8 mouse cellular contexts compared by ENCODE assay signal in the genomic region with DNA sequence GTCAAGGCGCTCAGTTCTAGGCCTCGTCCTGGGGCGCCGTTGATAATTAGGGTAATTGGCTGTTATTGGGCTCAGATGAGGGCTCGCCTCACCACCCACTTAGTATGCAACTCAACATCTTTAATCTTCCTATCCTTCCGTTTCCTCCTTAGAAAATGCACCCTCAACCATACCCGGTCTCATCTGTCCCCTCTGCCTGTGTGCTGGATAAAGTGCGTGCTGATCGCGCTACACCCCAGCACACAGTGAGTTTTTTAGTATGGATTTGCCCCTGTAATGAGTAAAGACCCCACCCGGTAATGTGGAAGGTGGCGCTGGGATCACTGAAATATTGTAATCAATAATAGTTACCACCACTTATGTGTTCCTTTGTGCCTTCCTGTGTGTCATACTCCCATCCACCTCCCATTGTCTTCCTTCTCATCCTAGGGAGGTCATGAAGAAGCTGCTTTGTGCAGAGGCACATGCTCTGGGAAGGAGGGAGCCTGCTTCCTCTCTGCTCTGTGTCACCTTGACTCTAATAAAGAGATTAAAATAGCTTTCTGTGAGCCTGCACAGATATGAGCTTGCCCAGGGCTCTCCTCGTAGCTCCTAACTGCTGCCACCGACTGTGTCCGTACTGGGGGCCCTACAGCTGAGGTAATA. TPM values are rescaled to one million over a fixed set of nuclear protein-coding genes. Genes with fewer than 3 reads are reported as not detected.
DNase-seq lines count a peak whose midpoint lies in the region; ATAC-seq and TF ChIP-seq lines count a peak whose summit lies in the region.

No protein-coding gene starts in this region.

- no peak overlapping the region for H3K27ac ChIP-seq in lung, postnatal 0 days (ENCODE audit: low read length)
- no peak overlapping the region for H3K27ac ChIP-seq in embryonic facial prominence, embryonic 11.5 days (replicated peaks; ENCODE audit: low read depth, low read length)
- H3K27ac ChIP-seq in hindbrain, postnatal 0 days = peak overlapping the region; percentile 83
- peak overlapping the region; percentile 78 for H3K27ac ChIP-seq in midbrain, postnatal 0 days (ENCODE audit: low read depth, low read length)

- H3K4me1 ChIP-seq in lung, postnatal 0 days (ENCODE audit: insufficient read depth, low read depth, low read length) = peaks cover 5% of the 10 kb centered on the region
- H3K4me1 ChIP-seq in embryonic facial prominence, embryonic 11.5 days (ENCODE audit: control insufficient read depth, insufficient read depth, low read length) = no peaks in the 10 kb centered on the region; the same call in 1 of the 2 replicates
- H3K4me1 ChIP-seq in hindbrain, postnatal 0 days (ENCODE audit: insufficient read depth, low read length) = peaks cover 11% of the 10 kb centered on the region; the same call in 1 of the 2 replicates
- peaks cover 3% of the 10 kb centered on the region; the same call in 1 of the 2 replicates for H3K4me1 ChIP-seq in midbrain, postnatal 0 days (ENCODE audit: insufficient read depth, low read length)

- H3K36me3 ChIP-seq in lung, postnatal 0 days (ENCODE audit: insufficient read depth, low read length) = no peaks in the 10 kb centered on the region
- no peaks in the 10 kb centered on the region for H3K36me3 ChIP-seq in embryonic facial prominence, embryonic 11.5 days (replicated peaks; ENCODE audit: control insufficient read depth, insufficient read depth, low read depth, low read length)
- no peaks in the 10 kb centered on the region for H3K36me3 ChIP-seq in hindbrain, postnatal 0 days (ENCODE audit: insufficient read depth, low read length)
- no peaks in the 10 kb centered on the region for H3K36me3 ChIP-seq in midbrain, postnatal 0 days (ENCODE audit: insufficient read depth, low read length)

- no peaks in the 10 kb centered on the region for H3K27me3 ChIP-seq in lung, postnatal 0 days (replicated peaks; ENCODE audit: insufficient read depth, low read length)
- no peaks in the 10 kb centered on the region for H3K27me3 ChIP-seq in embryonic facial prominence, embryonic 11.5 days (ENCODE audit: control insufficient read depth, insufficient read depth, low read length)
- H3K27me3 ChIP-seq in hindbrain, postnatal 0 days (ENCODE audit: insufficient read depth, low read length) = no peaks in the 10 kb centered on the region
- H3K27me3 ChIP-seq in midbrain, postnatal 0 days (ENCODE audit: insufficient read depth, low read length) = no peaks in the 10 kb centered on the region

- H3K9ac ChIP-seq in lung, postnatal 0 days (replicated peaks; ENCODE audit: low read depth) = peak overlapping the region; percentile 50
- H3K9ac ChIP-seq in embryonic facial prominence, embryonic 11.5 days (replicated peaks; ENCODE audit: low read length) = peak overlapping the region; percentile 87
- H3K9ac ChIP-seq in hindbrain, postnatal 0 days (replicated peaks; ENCODE audit: low read length) = peak overlapping the region; percentile 78
- peak overlapping the region; percentile 74 for H3K9ac ChIP-seq in midbrain, postnatal 0 days (replicated peaks; ENCODE audit: low read length, poor library complexity, severe bottlenecking)

- peak overlapping the region; percentile 67 for H3K4me3 ChIP-seq in lung, postnatal 0 days (ENCODE audit: low read depth, low read length)
- H3K4me3 ChIP-seq in embryonic facial prominence, embryonic 11.5 days (ENCODE audit: low read depth, low read length) = peak overlapping the region; percentile 77
- H3K4me3 ChIP-seq in hindbrain, postnatal 0 days (ENCODE audit: low read length) = peak overlapping the region; percentile 76
- H3K4me3 ChIP-seq in midbrain, postnatal 0 days (ENCODE audit: low read depth, low read length) = peak overlapping the region; percentile 53

- ATAC-seq in lung, postnatal 0 days = no peak
- ATAC-seq in embryonic facial prominence, embryonic 11.5 days (replicated peaks; ENCODE audit: insufficient number of reproducible peaks, low FRiP score, low TSS enrichment, low read depth) = peak; percentile 5
- ATAC-seq in hindbrain, postnatal 0 days = no peak
- ATAC-seq in midbrain, postnatal 0 days (ENCODE audit: low FRiP score) = peak; percentile 29; the same call in 1 of the 2 replicates

- intact Hi-C loops in gastrocnemius, postnatal 36 days (cut with DNase I) = loop anchor here (5.0 kb wide), 1 partner anchor 63 kb away; no protein-coding TSS in a partner anchor

- 3% methylated on average over 15 of the region's 15 CpGs for WGBS in lung, postnatal 0 days
- 11% methylated on average over 15 of the region's 15 CpGs for WGBS in embryonic facial prominence, embryonic 11.5 days
- WGBS in hindbrain, postnatal 0 days = 7% methylated on average over 15 of the region's 15 CpGs
- 5% methylated on average over 15 of the region's 15 CpGs for WGBS in midbrain, postnatal 0 days

- TF ChIP-seq CTCF in lung, postnatal 0 days (IDR thresholded peaks at IDR 0.05) = no peak
- no peak for TF ChIP-seq CTCF in hindbrain, postnatal 0 days (IDR thresholded peaks at IDR 0.05; ENCODE audit: low read depth)
- no peak for TF ChIP-seq CTCF in midbrain, postnatal 0 days (IDR thresholded peaks at IDR 0.05)

- no peak for TF ChIP-seq EP300 in lung, postnatal 0 days (IDR thresholded peaks at IDR 0.05)

- no peak for DNase-seq in lung, postnatal 0 days (ENCODE audit: low spot score)
- DNase-seq in lung, postnatal 10 days = no peak
- no peak for DNase-seq in embryonic facial prominence, embryonic 11.5 days (ENCODE audit: low spot score)
- DNase-seq in hindbrain, postnatal 0 days (ENCODE audit: low spot score) = no peak
- no peak for DNase-seq in midbrain, postnatal 0 days (ENCODE audit: low spot score)
- no peak for DNase-seq in gastrocnemius, postnatal 36 days
- DNase-seq in adrenal gland, adult 18-20 months (ENCODE audit: low spot score in 2 of 2) = no peak
- no peak for DNase-seq in adrenal gland, adult 2 months

- H3K9me3 ChIP-seq in lung, postnatal 0 days (ENCODE audit: low read length) = no peaks in the 10 kb centered on the region
- no peaks in the 10 kb centered on the region for H3K9me3 ChIP-seq in embryonic facial prominence, embryonic 11.5 days (replicated peaks; ENCODE audit: control insufficient read depth, low read length)
- no peaks in the 10 kb centered on the region for H3K9me3 ChIP-seq in hindbrain, postnatal 0 days (ENCODE audit: low read length)
- no peaks in the 10 kb centered on the region for H3K9me3 ChIP-seq in midbrain, postnatal 0 days (ENCODE audit: low read length)

- peak overlapping the region; percentile 83 for H3K4me2 ChIP-seq in lung, postnatal 0 days (replicated peaks; ENCODE audit: low read depth, low read length)
- H3K4me2 ChIP-seq in embryonic facial prominence, embryonic 11.5 days (ENCODE audit: low read depth, low read length) = peak overlapping the region; percentile 96
- peak overlapping the region; percentile 88 for H3K4me2 ChIP-seq in hindbrain, postnatal 0 days (ENCODE audit: low read depth, low read length)
- H3K4me2 ChIP-seq in midbrain, postnatal 0 days (ENCODE audit: low read depth, low read length, poor library complexity, severe bottlenecking) = peak overlapping the region; percentile 93

RNA-seq across cellular contexts. Expression of gene Trappc6a, which starts 0.9 kb away (rescaled TPM):
- 85.5 and 91.9 TPM in 2 replicates for polyA plus RNA-seq in lung, postnatal 0 days (2015; fragmentation: Nextera tagmentation; extraction: Ambion mirVana)
- 51.7 and 58.2 TPM in 2 replicates for polyA plus RNA-seq in embryonic facial prominence, embryonic 11.5 days (2014; fragmentation: Nextera tagmentation; extraction: Ambion mirVana)
- total RNA-seq in hindbrain, postnatal 0 days (2014; rRNA removed) = 26.4 and 46.5 TPM in 2 replicates
- polyA plus RNA-seq in hindbrain, postnatal 0 days (2015; fragmentation: Nextera tagmentation; extraction: Ambion mirVana) = 42.8 and 44.3 TPM in 2 replicates
- 14.9 and 23.9 TPM in 2 replicates for total RNA-seq in midbrain, postnatal 0 days (2014; rRNA removed)
- 32.2 and 32.6 TPM in 2 replicates for polyA plus RNA-seq in midbrain, postnatal 0 days (2015; fragmentation: Nextera tagmentation; extraction: Ambion mirVana)
- 1 to 10 TPM; 6.4 to 8.8 TPM for total RNA-seq in gastrocnemius, postnatal 36 days (2021)
- total RNA-seq in adrenal gland, adult 18-20 months (2021) = 10 to 100 TPM; 70.0 to 92.4 TPM
- 10 to 100 TPM; 70.2 to 81.4 TPM for total RNA-seq in adrenal gland, adult 2 months (2021)
- polyA plus RNA-seq in adrenal gland, adult 2 months (2012; rRNA removed) = 253 and 254 TPM in 2 replicates

RNA-seq across cellular contexts. Expression of gene Bloc1s3, which starts 0.9 kb away (rescaled TPM):
- 2.6 and 3.0 TPM in 2 replicates for polyA plus RNA-seq in lung, postnatal 0 days (2015; fragmentation: Nextera tagmentation; extraction: Ambion mirVana)
- polyA plus RNA-seq in embryonic facial prominence, embryonic 11.5 days (2014; fragmentation: Nextera tagmentation; extraction: Ambion mirVana) = 2.3 and 2.6 TPM in 2 replicates
- total RNA-seq in hindbrain, postnatal 0 days (2014; rRNA removed) = 18.8 and 22.4 TPM in 2 replicates
- 3.8 and 4.3 TPM in 2 replicates for polyA plus RNA-seq in hindbrain, postnatal 0 days (2015; fragmentation: Nextera tagmentation; extraction: Ambion mirVana)
- 17.8 and 21.4 TPM in 2 replicates for total RNA-seq in midbrain, postnatal 0 days (2014; rRNA removed)
- polyA plus RNA-seq in midbrain, postnatal 0 days (2015; fragmentation: Nextera tagmentation; extraction: Ambion mirVana) = 3.9 and 4.2 TPM in 2 replicates
- total RNA-seq in gastrocnemius, postnatal 36 days (2021) = 1 to 10 TPM; 1.5 to 1.7 TPM
- 10 to 100 TPM in 1 of 2 experiments, 1 to 10 TPM in 1; 8.4 to 10.0 TPM for total RNA-seq in adrenal gland, adult 18-20 months (2021)
- total RNA-seq in adrenal gland, adult 2 months (2021) = 10 to 100 TPM in 1 of 2 experiments, 1 to 10 TPM in 1; 9.8 to 13.2 TPM
- polyA plus RNA-seq in adrenal gland, adult 2 months (2012; rRNA removed) = 31.9 and 37.2 TPM in 2 replicates

RNA-seq across cellular contexts. Expression of gene Nkpd1, which starts 8.6 kb away (rescaled TPM):
- 0.05 and 0.15 TPM in 2 replicates for polyA plus RNA-seq in lung, postnatal 0 days (2015; fragmentation: Nextera tagmentation; extraction: Ambion mirVana)
- polyA plus RNA-seq in embryonic facial prominence, embryonic 11.5 days (2014; fragmentation: Nextera tagmentation; extraction: Ambion mirVana) = 0.08 TPM in 1 of 2 replicates, not detected in the other
- total RNA-seq in hindbrain, postnatal 0 days (2014; rRNA removed) = 1.9 and 4.4 TPM in 2 replicates
- polyA plus RNA-seq in hindbrain, postnatal 0 days (2015; fragmentation: Nextera tagmentation; extraction: Ambion mirVana) = 1.3 TPM in 2 replicates
- total RNA-seq in midbrain, postnatal 0 days (2014; rRNA removed) = 2.3 TPM in 2 replicates
- 1.6 and 1.8 TPM in 2 replicates for polyA plus RNA-seq in midbrain, postnatal 0 days (2015; fragmentation: Nextera tagmentation; extraction: Ambion mirVana)
- total RNA-seq in gastrocnemius, postnatal 36 days (2021) = not detected
- under 1 TPM in 1 of 2 experiments, not detected in 1; 0.17 TPM for total RNA-seq in adrenal gland, adult 18-20 months (2021)
- under 1 TPM in 1 of 2 experiments, not detected in 1; 0.14 TPM for total RNA-seq in adrenal gland, adult 2 months (2021)
- polyA plus RNA-seq in adrenal gland, adult 2 months (2012; rRNA removed) = 0.38 and 0.64 TPM in 2 replicates

RNA-seq across cellular contexts. Expression of gene Exoc3l2, which starts 45.9 kb away (rescaled TPM):
- 1.1 and 1.4 TPM in 2 replicates for polyA plus RNA-seq in lung, postnatal 0 days (2015; fragmentation: Nextera tagmentation; extraction: Ambion mirVana)
- polyA plus RNA-seq in embryonic facial prominence, embryonic 11.5 days (2014; fragmentation: Nextera tagmentation; extraction: Ambion mirVana) = 1.2 and 1.7 TPM in 2 replicates
- total RNA-seq in hindbrain, postnatal 0 days (2014; rRNA removed) = 0.61 and 1.3 TPM in 2 replicates
- polyA plus RNA-seq in hindbrain, postnatal 0 days (2015; fragmentation: Nextera tagmentation; extraction: Ambion mirVana) = 2.0 and 2.3 TPM in 2 replicates
- total RNA-seq in midbrain, postnatal 0 days (2014; rRNA removed) = 0.28 and 0.49 TPM in 2 replicates
- 1.5 and 1.6 TPM in 2 replicates for polyA plus RNA-seq in midbrain, postnatal 0 days (2015; fragmentation: Nextera tagmentation; extraction: Ambion mirVana)
- under 1 TPM; 0.51 to 0.72 TPM for total RNA-seq in gastrocnemius, postnatal 36 days (2021)
- 10 to 100 TPM; 31.7 to 36.8 TPM for total RNA-seq in adrenal gland, adult 18-20 months (2021)
- 10 to 100 TPM; 31.9 to 58.8 TPM for total RNA-seq in adrenal gland, adult 2 months (2021)
- 55.3 and 57.9 TPM in 2 replicates for polyA plus RNA-seq in adrenal gland, adult 2 months (2012; rRNA removed)

RNA-seq across cellular contexts. Expression of gene Mark4, which starts 50.4 kb away (rescaled TPM):
- 7.4 and 7.9 TPM in 2 replicates for polyA plus RNA-seq in lung, postnatal 0 days (2015; fragmentation: Nextera tagmentation; extraction: Ambion mirVana)
- polyA plus RNA-seq in embryonic facial prominence, embryonic 11.5 days (2014; fragmentation: Nextera tagmentation; extraction: Ambion mirVana) = 7.9 and 8.6 TPM in 2 replicates
- total RNA-seq in hindbrain, postnatal 0 days (2014; rRNA removed) = 60.3 and 60.5 TPM in 2 replicates
- polyA plus RNA-seq in hindbrain, postnatal 0 days (2015; fragmentation: Nextera tagmentation; extraction: Ambion mirVana) = 16.2 and 18.1 TPM in 2 replicates
- total RNA-seq in midbrain, postnatal 0 days (2014; rRNA removed) = 58.1 and 68.9 TPM in 2 replicates
- 16.2 and 17.0 TPM in 2 replicates for polyA plus RNA-seq in midbrain, postnatal 0 days (2015; fragmentation: Nextera tagmentation; extraction: Ambion mirVana)
- 10 to 100 TPM; 14.9 to 15.5 TPM for total RNA-seq in gastrocnemius, postnatal 36 days (2021)
- 10 to 100 TPM; 35.9 to 54.0 TPM for total RNA-seq in adrenal gland, adult 18-20 months (2021)
- 10 to 100 TPM; 40.5 to 56.8 TPM for total RNA-seq in adrenal gland, adult 2 months (2021)
- 71.6 and 79.0 TPM in 2 replicates for polyA plus RNA-seq in adrenal gland, adult 2 months (2012; rRNA removed)

Comparison
In these comparisons a context has a peak if more than half of its experiments do, and no peak if none do; other contexts are left out.
1. ATAC-seq: peak in embryonic facial prominence, embryonic 11.5 days (single experiment) and midbrain, postnatal 0 days (single experiment); none in lung, postnatal 0 days (single experiment) and hindbrain, postnatal 0 days (single experiment).
2. H3K27ac ChIP-seq: peak in hindbrain, postnatal 0 days (single experiment) and midbrain, postnatal 0 days (single experiment); none in lung, postnatal 0 days (single experiment) and embryonic facial prominence, embryonic 11.5 days (single experiment).
3. Peak in every context shown above with its lines, with median percentiles within 50 percentile points of each other: H3K4me2 ChIP-seq, H3K4me3 ChIP-seq and H3K9ac ChIP-seq.